Mouse (Mus musculus) 3134 (cell line): Measurements from ENCODE around the gene Ercc2.

Experiments
- DNase-seq: peaks from one replicate; pipeline ENCODE4 v3.0.0-alpha.2; 2011; ENCODE audit warnings: low spot score; ENCODE audit not compliant: insufficient read length; ENCODE audit errors: extremely low read depth

Gene Ercc2

DNA sequence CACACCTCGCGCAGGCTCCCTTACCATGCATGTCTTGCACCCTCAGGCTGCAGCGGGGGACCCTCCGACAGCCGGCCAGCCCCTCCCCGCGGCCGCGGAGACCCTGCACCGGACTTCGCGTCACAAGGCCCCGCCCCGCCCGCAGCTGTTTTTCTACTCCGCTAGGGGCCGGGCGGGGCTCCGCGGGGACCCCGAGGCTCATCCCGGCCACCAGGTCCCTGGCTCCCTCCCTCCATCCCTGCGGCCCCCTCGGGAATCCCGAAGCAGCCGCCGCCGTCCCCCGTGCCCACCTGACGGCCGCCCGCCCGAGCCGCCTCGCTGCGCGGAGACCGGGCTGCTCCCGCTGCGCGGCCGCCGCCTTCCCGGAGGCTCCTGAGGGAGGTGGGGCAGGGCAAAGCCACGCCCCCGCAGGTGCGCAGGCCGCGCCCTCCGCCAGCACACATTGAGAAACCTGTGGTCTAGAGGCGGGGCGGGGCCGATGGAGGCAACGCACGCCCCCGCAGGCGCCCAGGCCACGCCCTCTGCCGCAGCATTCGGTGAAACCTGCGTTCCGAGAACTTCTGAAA lies 22.0 kb downstream of the Ercc2 start, which contains the start of gene Klc3:
Klc3 (minus strand) TSS at position 374 of the 566 bp plus-strand sequence.
- no peak for DNase-seq

DNA sequence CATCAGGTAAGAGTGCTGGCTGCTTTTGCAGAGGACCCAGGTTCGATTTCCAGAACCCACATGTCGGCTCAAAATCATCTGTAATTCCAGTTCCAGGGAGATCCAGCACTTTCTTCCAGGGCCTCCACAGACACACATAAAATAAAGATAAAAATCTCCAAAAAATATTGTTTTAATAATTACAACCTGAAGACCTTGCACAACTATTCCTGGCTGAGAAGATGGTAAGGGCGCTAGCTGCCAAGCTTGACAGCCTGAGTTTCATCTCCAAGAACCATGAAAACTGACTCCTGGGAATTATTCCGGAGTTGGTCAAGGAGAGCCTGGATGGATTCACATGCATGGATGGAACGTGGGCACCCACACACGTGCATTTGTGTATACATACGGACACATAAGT lies 22.7 kb downstream of the Ercc2 start, which contains the start of gene Ckm:
Ckm (plus strand) TSS at position 301 of the 400 bp plus-strand sequence.
- DNase-seq, result no peak

DNA sequence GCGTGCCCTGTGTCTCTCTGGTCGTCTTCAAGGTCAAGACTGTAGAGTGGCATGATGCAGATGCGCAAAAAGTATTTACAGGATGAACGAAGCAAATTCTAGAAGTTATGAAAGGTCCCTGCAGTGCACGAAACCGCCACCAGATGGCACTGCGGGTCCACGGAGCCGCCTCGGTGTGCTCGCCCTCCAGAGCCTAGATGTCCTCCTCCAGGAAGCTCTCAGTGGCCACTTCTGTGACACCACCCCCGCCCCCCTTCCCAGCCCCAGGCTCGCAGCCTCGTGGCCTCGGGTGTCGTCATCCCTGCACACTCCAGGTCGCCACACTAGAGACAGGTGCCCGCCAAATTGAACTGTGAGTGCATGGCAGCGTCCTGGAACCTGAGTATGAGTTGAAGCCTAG lies 23.6 kb downstream of the Ercc2 start:
- peak; percentile 84 for DNase-seq

GRCm38 (mm10) chr7:19409753-19410152 lies 27.9 kb downstream of the Ercc2 start:
- no peak for DNase-seq

DNA sequence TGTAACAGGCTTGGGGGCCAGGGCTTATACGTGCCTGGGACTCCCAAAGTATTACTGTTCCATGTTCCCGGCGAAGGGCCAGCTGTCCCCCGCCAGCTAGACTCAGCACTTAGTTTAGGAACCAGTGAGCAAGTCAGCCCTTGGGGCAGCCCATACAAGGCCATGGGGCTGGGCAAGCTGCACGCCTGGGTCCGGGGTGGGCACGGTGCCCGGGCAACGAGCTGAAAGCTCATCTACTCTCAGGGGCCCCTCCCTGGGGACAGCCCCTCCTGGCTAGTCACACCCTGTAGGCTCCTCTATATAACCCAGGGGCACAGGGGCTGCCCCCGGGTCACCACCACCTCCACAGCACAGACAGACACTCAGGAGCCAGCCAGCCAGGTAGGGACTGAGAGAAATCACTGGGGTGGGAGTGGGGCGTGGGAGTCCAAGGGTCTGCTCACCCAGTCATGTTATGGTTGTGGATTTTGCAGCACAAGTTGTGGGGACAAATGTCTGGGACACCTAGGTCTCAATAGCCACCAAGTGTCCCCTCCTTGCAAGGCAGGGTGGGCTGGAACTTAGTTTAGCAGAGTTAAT lies 29.0 kb downstream of the Ercc2 start:
- no peak for DNase-seq

DNA sequence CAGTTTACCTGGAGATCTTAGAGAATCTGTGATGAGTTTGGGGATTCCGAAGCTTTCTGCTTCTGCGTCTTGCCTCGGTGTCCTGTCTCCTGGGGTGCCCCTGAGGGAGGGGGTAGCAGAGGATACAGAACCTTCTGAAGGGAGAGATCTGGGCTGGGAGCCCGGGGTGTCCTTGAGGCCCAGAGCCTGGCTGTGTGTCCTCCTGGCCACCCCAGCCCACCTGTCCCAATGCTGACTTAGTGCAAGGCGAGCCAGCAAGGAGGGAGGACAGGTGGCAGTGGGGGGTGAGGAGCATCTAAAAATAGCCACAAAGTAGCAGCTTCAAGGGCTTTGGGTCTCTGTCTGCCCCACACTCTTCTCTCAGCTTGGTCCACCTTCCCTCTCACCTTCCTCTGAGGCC lies 30.0 kb downstream of the Ercc2 start:
- no peak for DNase-seq

DNA sequence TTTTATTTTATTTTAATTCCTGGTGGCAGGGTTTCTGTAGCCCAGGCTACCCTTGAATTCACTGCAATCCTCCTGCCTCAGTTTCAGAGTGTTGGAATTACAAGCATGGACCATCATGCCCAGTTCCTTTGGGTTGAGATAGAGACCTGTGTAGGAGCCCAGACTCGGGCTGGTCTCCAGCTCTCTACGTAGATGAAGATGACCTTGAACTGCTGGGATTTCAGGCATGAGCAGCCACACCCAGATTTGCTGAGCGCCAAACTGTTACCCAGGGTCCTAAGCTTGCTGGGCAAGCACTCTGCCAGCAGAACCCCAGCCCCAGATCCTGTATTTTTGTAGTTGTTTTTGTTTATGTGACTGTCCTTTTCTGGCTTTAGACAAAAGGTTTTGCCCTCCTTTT lies 31.7 kb downstream of the Ercc2 start:
- DNase-seq, result no peak

- DNase-seq, result no peak
Observed at GRCm38 (mm10) chr7:19416590-19416989, 34.8 kb downstream of the Ercc2 start.

DNA sequence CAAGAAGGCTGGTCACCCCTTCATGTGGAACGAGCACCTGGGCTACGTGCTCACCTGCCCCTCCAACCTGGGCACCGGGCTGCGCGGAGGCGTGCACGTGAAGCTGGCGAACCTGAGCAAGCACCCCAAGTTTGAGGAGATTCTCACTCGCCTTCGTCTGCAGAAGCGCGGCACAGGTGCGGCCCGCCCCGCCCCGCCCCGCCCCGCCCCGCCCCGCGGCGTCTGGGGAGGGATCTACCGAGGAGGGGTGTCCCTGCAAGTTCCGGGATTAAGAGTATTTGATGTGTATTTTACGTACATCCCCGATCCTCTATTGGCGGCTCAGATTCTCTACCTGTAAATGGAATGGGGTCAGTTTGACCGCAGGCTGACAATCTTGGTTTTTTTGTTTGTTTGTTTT lies 38.3 kb downstream of the Ercc2 start:
- DNase-seq, result no peak

DNA sequence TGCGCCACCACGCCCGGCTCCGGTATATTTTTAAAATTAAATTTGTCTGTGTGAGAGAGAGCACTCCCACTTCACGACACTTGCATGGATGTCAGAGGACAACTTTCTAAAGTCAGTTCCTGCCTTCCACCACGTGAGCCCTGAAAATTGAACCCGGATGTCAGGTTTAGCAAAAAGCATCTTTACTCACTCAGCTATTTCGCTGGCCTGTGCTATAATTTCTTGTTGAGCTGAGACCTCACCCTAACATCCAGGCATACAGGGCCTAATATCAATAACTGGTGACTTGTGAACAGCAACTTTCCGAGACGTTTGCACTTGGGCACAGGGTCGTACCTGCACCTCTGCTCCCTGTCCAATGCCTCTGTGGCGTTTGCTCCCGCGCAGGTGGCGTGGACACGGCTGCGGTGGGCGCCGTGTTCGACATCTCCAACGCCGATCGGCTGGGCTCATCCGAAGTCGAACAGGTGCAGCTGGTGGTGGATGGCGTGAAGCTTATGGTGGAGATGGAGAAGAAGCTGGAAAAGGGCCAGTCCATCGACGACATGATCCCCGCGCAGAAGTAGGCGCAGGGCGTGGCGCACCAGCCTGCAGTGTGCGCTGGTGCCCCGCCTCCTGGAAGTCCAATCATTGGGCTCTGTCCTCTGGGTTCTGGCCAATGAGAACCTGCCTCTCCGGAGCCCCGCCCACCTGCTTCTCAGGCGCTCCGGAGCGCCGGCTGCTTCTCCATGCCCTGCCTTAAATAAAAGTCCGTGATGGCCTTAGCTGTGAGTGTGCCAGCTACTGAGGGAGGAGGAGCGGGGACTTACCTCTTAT lies 39.2 kb downstream of the Ercc2 start:
- DNase-seq, result no peak

- DNase-seq, result no peak
Observed at GRCm38 (mm10) chr7:19423083-19423482, 41.3 kb downstream of the Ercc2 start.

GRCm38 (mm10) chr7:19424051-19424450 lies 42.2 kb downstream of the Ercc2 start:
- no peak for DNase-seq

- DNase-seq, result no peak
Observed at GRCm38 (mm10) chr7:19426349-19426748, 44.5 kb downstream of the Ercc2 start.

GRCm38 (mm10) chr7:19426888-19427287 lies 45.1 kb downstream of the Ercc2 start:
- DNase-seq, result no peak

GRCm38 (mm10) chr7:19427999-19428650 lies 46.3 kb downstream of the Ercc2 start:
- no peak for DNase-seq

DNA sequence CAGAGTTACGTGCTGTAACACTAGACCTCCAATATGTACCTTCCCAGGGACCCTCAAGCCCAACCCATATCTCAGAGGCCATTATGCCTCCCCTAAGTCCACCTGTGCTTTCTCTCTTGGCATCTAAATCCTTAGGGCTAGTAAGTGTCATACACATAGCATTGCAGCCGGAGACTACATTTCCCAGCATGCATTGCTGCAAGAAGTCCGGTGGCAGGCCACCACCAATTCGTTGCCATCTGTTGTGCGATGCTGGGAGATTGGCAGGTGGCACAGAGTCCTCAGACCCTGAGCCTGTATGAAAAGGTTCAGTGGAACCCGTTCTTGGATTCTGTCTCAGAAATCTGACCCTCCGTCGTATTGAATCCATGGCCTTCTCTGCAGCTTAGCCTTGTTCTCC lies 47.9 kb downstream of the Ercc2 start:
- DNase-seq, result no peak

- DNase-seq, result no peak
Observed at GRCm38 (mm10) chr7:19430402-19430801, 48.6 kb downstream of the Ercc2 start.

- no peak for DNase-seq
Observed at GRCm38 (mm10) chr7:19432475-19432874, 50.7 kb downstream of the Ercc2 start.

DNA sequence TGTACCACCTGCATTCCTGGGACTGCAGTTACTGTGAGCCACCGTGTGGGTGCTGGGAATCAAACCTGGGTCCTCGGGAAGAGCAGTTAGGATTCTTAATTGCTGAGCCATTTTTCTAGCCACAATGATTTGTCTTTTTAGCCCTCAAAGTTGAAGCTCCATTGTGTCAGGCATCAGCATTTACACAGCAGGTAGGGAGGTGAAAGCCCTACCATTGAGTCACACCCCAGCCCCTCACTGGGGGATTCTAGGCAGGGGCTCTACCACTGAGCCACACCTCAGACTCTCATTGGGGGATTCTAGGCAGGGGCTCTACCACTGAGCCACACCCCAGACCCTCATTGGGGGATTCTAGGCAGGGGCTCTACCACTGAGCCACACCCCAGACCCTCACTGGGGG lies 54.5 kb downstream of the Ercc2 start:
- DNase-seq, result no peak

GRCm38 (mm10) chr7:19437048-19437447 lies 55.2 kb downstream of the Ercc2 start:
- no peak for DNase-seq

- no peak for DNase-seq
Observed at GRCm38 (mm10) chr7:19441448-19442091, 59.8 kb downstream of the Ercc2 start.
